Mouse (Mus musculus): ENCODE measurements around the gene Krtap5-3. TPM values are rescaled to one million over a fixed set of nuclear protein-coding genes. Genes with fewer than 3 reads are reported as not detected.
"Not testable (repeated sequence)": the region's sequence is repeated elsewhere in the genome, so short reads cannot be mapped to it uniquely, and the experiment has no call there.

The Krtap5-3 gene
- not detected in 2 replicates for polyA plus RNA-seq (2012; rRNA removed)

DNA sequence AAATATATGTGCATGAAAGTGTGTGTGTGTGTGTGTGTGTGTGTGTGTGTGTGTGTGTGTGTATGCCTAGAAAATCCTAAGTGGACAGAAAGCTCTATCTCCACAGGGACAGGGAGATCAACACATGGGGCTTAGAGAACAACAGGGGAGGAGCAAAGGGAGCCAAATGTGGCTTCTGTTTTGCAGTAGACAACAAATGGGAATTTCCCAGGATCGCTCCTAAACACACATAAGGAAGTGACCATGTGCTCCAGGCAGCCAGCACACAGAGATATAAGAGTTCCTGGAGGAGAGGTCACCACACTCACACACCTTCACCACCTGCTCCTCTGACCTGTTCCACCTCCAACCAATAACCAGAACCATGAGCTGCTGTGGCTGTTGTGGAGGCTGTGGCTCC is at the start of gene Krtap5-3:
Gene Krtap5-3 (plus strand): TSS at position 301 of the 400 bp plus-strand sequence.
- H3K27ac ChIP-seq (ENCODE audit: insufficient read depth, low read length) = no peak within 1 kb of the TSS
- no peaks in the 10 kb centered on the region; the same call in 1 of the 2 replicates for H3K4me1 ChIP-seq (ENCODE audit: control insufficient read depth, insufficient read depth, low read length)
- no peak for TF ChIP-seq CTCF (IDR thresholded peaks at IDR 0.05; ENCODE audit: extremely low read depth, insufficient read depth, low read length)
- no peak within 1 kb of the TSS for H3K4me3 ChIP-seq (ENCODE audit: insufficient read depth, low read length)

DNA sequence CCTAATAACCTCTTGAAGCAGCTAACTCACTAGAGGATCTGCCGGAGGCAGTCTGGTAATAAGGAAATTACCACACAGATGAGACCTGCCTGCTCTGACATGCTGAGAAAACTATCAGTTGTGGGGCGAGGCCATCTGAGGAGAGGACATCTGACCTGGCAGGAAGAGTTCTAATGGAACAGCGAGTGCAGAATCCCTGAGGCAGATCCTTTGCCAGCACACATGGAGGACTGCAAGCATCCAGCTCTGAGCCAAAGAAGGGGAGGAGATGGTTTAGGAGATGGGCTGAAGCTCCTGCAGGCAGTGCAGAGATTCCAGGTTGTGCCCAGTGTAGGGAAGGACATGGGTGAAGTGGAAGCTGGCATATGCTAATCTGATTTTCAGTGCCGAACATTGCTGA is 49.0 kb upstream of the Krtap5-3 start:
- no peak for TF ChIP-seq POLR2A (IDR thresholded peaks at IDR 0.05; ENCODE audit: extremely low read depth, insufficient read depth, low read length)
- TF ChIP-seq CTCF (IDR thresholded peaks at IDR 0.05; ENCODE audit: extremely low read depth, insufficient read depth, low read length) = no peak
- no peak overlapping the region for H3K4me3 ChIP-seq (ENCODE audit: insufficient read depth, low read length)
- no peaks in the 10 kb centered on the region for H3K4me1 ChIP-seq (ENCODE audit: control insufficient read depth, insufficient read depth, low read length)
- no peak overlapping the region for H3K27ac ChIP-seq (ENCODE audit: insufficient read depth, low read length)

DNA sequence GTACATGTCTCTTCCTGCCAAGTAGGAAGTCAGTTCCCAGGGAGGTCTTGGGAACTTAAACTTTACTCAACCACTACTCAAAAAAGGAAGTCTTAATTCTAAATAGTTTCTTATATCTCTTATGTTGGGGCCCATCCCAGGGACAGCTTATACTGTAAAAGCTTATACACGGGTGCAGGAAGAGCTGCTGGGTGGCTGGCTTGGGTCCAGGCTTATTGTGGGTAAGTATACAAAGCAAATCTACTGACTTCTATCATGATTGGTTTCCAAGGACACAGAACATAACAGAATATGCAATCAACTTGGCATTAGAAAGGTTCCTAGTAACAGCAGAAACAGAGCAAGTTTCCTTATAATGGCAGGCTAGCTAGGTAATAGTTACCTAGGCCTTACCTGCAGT is 45.9 kb upstream of the Krtap5-3 start:
- Histone ChIP-seq H3K27ac (ENCODE audit: insufficient read depth, low read length) (no peak overlapping the region), H3K4me1 (ENCODE audit: control insufficient read depth, insufficient read depth, low read length) (no peaks in the 10 kb centered on the region), H3K4me3 (ENCODE audit: insufficient read depth, low read length) (no peak overlapping the region)
- no peak for TF ChIP-seq CTCF (IDR thresholded peaks at IDR 0.05; ENCODE audit: extremely low read depth, insufficient read depth, low read length)
- TF ChIP-seq POLR2A (IDR thresholded peaks at IDR 0.05; ENCODE audit: extremely low read depth, insufficient read depth, low read length) = no peak

DNA sequence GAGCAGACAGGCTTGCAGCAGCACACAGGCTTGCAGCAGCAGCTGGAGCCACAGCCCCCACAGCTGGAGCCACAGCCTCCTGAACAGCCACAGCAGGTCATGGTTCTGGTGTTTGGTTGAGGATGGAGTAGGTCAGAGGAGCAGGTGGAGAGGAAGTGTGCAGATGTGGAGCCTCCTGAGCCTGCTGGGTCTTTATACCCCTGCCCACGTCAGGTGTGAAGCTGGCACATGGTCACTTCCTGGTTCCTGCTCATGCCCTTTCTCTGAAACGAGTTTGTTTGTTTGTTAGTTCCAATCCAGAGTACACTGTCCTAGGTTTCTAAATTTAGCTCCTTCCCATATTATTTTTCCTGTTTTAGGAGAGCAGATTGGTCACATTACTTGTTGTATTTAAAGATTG is 44.2 kb upstream of the Krtap5-3 start, which contains the start of gene Gm29735:
Gene Gm29735 (minus strand): TSS at position 101 of the 400 bp plus-strand sequence.
- not testable (repeated sequence) for H3K27ac ChIP-seq (ENCODE audit: insufficient read depth, low read length); H3K4me3 ChIP-seq (ENCODE audit: insufficient read depth, low read length); H3K4me1 ChIP-seq (ENCODE audit: control insufficient read depth, insufficient read depth, low read length)

DNA sequence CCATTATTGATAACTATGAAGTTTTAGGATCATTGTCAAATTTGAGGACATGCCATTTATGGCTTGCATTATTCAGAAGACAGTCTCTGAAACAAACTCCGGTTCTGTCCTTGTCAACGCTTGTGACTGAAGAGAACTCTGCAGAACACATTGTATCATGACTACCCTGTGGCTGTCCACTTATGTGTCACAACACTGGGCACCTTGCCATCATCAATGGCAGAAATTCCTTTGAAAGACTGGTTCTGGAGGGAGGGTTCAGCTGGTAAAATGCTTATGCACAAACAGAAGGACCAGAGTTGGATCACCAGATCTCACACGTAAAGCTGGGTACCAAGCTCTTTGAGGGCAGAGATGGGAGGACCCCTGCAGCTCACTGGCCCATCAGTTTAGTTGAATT is 41.8 kb upstream of the Krtap5-3 start:
- Histone ChIP-seq H3K4me3 (ENCODE audit: insufficient read depth, low read length) (no peak overlapping the region), H3K27ac (ENCODE audit: insufficient read depth, low read length) (no peak overlapping the region), H3K4me1 (ENCODE audit: control insufficient read depth, insufficient read depth, low read length) (no peaks in the 10 kb centered on the region)
- TF ChIP-seq CTCF (IDR thresholded peaks at IDR 0.05; ENCODE audit: extremely low read depth, insufficient read depth, low read length) (no peak), POLR2A (IDR thresholded peaks at IDR 0.05; ENCODE audit: extremely low read depth, insufficient read depth, low read length) (no peak)

DNA sequence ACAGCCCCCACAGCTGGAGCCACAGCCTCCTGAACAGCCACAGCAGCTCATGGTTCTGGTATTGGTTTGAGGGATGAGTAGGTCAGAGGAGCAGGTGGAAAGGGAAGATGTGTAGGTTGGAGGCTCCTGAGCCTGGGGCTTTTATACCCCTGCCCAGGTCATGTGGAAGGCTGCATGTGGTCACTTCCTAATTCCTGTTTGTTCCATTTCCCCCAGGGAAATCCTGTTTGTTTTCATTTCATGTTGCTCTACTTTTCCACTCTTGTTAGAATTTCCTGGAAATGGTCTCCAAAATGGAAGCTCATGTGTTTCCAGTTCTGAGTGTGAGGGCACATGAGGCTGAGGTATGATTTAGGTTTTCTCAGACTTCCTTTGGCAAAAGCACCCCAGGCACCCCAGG is 35.5 kb upstream of the Krtap5-3 start, which contains the start of gene Gm4553:
Gene Gm4553 (minus strand): TSS at position 101 of the 400 bp plus-strand sequence.
- H3K4me1 ChIP-seq (ENCODE audit: control insufficient read depth, insufficient read depth, low read length); H3K27ac ChIP-seq (ENCODE audit: insufficient read depth, low read length); H3K4me3 ChIP-seq (ENCODE audit: insufficient read depth, low read length): not testable (repeated sequence)

DNA sequence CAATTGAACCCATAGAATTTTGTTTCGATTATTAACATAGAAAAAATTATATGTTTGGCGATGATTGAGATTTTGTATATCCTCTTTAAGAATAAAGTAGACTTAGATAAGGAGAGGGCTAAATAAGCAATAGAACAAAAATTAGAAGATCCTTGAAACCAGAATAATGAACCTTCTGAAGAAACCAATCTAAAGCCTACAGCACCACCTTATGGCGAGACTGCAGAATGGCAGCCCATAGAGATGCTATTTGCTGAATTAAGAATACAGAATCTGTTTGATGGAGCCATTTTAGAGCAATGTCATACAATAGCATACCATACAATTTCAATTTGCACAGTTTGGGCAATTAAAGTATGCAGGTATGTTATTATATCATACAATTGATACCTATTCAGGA is 31.3 kb upstream of the Krtap5-3 start:
- no peak overlapping the region for H3K27ac ChIP-seq (ENCODE audit: insufficient read depth, low read length)
- TF ChIP-seq POLR2A (IDR thresholded peaks at IDR 0.05; ENCODE audit: extremely low read depth, insufficient read depth, low read length) (no peak), CTCF (IDR thresholded peaks at IDR 0.05; ENCODE audit: extremely low read depth, insufficient read depth, low read length) (peak; percentile 56; the same call in 1 of the 2 replicates)
- H3K4me3 ChIP-seq (ENCODE audit: insufficient read depth, low read length) = no peak overlapping the region
- no peaks in the 10 kb centered on the region for H3K4me1 ChIP-seq (ENCODE audit: control insufficient read depth, insufficient read depth, low read length)

DNA sequence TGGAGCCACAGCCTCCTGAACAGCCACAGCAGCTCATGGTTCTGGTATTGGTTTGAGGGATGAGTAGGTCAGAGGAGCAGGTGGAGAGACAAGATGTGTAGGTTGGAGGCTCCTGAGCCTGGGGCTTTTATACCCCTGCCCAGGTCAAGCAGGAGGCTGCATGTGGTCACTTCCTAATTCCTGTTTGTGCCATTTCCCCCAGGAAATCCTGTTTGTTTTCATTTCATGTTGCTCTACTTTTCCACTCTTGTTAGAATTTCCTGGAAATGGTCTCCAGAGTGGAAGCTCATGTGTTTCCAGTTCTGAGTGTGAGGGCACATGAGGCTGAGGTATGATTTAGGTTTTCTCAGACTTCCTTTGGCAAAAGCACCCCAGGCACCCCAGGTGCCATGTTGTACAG is 25.3 kb upstream of the Krtap5-3 start, which contains the start of gene Krtap5-2:
Gene Krtap5-2 (minus strand): TSS at position 101 of the 400 bp plus-strand sequence.
- H3K4me3 ChIP-seq (ENCODE audit: insufficient read depth, low read length); H3K4me1 ChIP-seq (ENCODE audit: control insufficient read depth, insufficient read depth, low read length); H3K27ac ChIP-seq (ENCODE audit: insufficient read depth, low read length): not testable (repeated sequence)

DNA sequence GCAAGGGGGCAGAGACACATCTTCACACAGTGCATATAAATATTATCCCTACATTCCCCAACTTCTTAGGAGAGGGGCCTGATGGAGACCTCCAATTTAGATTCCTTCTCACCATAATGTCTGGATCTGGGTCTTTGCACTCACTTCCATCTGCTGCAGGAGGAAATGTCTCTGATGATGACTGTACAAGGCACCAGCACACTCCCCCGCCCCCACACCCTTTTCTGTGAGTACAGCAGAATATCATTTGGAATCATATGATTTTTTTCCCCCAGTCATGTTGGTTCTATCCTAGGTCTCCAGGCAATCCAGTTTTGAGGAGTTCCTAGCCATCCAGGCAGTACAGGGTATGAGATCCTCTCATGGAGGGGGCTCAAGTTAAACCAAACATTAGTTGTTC is 22.5 kb upstream of the Krtap5-3 start:
- Histone ChIP-seq H3K4me3 (ENCODE audit: insufficient read depth, low read length) (no peak overlapping the region), H3K27ac (ENCODE audit: insufficient read depth, low read length) (no peak overlapping the region), H3K4me1 (ENCODE audit: control insufficient read depth, insufficient read depth, low read length) (no peaks in the 10 kb centered on the region)
- no peak for TF ChIP-seq CTCF (IDR thresholded peaks at IDR 0.05; ENCODE audit: extremely low read depth, insufficient read depth, low read length)
- no peak for TF ChIP-seq POLR2A (IDR thresholded peaks at IDR 0.05; ENCODE audit: extremely low read depth, insufficient read depth, low read length)

DNA sequence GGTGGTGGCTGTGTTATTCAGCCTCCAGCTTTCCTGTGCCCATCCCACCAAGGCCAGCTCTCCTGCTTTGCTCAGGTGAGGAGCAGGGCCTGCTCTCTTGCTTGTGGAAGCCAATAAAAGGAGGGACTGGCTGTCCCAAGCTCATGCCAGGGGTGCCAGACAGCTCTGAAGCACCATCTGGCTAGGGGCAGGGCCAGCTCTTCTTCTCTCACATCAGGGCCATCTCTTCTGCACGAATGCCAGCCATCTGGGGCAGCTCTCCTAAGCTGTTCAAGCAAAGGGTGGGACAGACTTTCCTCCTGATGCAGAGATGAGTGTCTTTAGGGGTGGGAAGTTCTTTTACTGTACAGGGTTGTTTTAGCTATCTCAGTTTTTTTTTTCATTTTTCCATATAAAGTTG is 20.1 kb upstream of the Krtap5-3 start:
- H3K4me1 ChIP-seq (ENCODE audit: control insufficient read depth, insufficient read depth, low read length) = no peaks in the 10 kb centered on the region
- H3K4me3 ChIP-seq (ENCODE audit: insufficient read depth, low read length) = no peak overlapping the region
- no peak for TF ChIP-seq POLR2A (IDR thresholded peaks at IDR 0.05; ENCODE audit: extremely low read depth, insufficient read depth, low read length)
- TF ChIP-seq CTCF (IDR thresholded peaks at IDR 0.05; ENCODE audit: extremely low read depth, insufficient read depth, low read length) = no peak
- H3K27ac ChIP-seq (ENCODE audit: insufficient read depth, low read length) = no peak overlapping the region

DNA sequence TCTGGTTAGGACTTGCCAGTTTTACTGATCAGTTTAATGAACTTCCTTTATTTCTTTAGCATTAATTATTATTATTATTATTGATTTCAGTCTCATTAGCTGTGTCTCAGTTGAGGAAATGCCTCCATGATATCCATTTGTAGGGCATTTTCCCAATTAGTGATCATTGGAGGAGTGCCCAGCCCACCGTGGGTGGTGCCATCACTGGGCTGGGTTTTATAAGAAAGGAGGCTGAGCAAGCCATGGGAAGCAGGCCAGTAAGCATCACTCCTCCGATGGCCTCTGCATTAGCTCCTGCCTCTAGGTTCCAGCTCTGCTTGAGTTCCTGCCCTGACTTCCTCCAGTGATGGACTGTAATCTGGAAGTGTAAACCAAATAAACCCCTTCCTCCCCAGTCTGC is 13.0 kb upstream of the Krtap5-3 start:
- H3K4me1 ChIP-seq (ENCODE audit: control insufficient read depth, insufficient read depth, low read length) = no peaks in the 10 kb centered on the region
- H3K27ac ChIP-seq (ENCODE audit: insufficient read depth, low read length) = no peak overlapping the region
- no peak overlapping the region for H3K4me3 ChIP-seq (ENCODE audit: insufficient read depth, low read length)
- TF ChIP-seq POLR2A (IDR thresholded peaks at IDR 0.05; ENCODE audit: extremely low read depth, insufficient read depth, low read length) (no peak), CTCF (IDR thresholded peaks at IDR 0.05; ENCODE audit: extremely low read depth, insufficient read depth, low read length) (no peak)
